Mouse (Mus musculus): ENCODE measurements around the gene Maco1.

The Maco1 gene

DNA sequence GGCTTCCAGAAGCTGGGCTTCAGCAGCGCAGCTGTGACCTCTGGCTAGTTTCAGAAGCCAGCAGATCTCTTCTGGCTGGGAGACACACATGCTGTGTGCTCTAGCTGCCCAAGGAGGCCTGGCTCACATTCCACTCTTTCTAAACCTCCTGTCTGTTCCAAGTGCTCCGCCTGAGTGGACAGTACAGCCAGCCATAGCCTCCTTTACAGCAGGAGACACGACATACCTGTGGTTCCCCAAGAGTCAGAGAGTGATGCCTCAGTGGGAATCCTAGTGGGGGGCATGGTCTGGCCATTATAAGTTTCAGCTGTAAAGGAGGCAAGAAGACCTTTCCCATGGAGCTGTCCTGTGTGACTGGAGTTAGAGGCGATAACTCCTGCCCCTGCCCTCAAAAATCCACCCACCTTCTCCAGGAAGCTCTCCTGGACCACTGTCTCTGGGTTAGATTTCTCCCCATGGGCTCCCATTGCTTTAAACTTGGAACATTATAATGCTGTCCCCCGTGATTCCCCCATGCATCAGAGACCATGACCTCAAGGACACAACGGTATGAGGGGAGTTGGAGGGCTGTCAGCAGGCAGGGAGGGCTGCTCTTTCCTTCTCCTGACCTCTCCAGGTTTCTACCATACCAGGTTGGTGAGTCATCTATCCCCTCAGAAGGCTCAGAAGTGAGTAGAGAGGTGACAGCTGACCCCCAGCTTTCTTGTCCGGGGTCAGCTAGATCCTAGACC lies 83.9 kb downstream of the Maco1 start:
- DNase-seq = no peak

GRCm38 (mm10) chr4:134768226-134768888 lies 84.8 kb downstream of the Maco1 start:
- DNase-seq = no peak

DNA sequence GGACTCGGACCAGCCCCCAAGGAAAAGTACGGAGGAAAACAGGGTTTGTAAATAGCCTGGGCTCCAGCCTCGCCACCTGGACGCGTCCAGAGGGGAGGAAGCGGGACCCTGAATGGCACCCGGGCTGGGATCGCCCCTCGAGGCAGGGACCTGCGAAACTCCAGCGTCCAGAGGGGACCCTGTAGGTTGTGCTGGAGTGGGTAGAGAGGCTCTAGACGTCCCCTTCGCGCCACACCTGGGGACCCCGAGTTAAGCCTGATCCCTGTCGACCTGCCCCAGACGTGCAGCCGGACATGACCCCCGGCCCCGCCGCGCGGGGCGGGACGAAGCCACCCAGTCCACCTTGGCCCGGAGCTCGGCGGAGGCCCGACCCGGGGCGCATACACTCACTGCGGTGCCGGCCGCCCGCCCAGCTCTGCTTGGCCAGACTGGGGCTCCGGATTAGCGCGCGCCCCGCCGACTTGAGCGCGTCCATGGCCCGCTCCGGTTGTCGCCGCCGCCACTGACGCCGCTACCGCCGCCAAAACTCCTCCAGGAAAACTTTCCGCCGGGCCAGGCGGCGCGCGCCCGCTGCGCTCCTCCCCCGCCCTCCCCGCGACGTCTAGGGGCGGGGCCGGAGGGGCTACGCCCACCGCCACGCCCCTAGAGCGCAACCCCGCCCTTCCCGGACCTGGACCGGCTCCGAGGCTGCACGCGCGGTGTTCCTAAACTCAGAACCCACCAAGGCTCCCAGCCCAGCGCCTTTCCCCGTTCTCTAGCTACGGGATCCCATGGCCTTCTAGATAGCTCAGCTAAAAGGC lies 85.5 kb downstream of the Maco1 start, which contains the start of gene Ldlrap1:
Ldlrap1 (minus strand) TSS at position 599 of the 800 bp plus-strand sequence.
- DNase-seq = peak; percentile 89

DNA sequence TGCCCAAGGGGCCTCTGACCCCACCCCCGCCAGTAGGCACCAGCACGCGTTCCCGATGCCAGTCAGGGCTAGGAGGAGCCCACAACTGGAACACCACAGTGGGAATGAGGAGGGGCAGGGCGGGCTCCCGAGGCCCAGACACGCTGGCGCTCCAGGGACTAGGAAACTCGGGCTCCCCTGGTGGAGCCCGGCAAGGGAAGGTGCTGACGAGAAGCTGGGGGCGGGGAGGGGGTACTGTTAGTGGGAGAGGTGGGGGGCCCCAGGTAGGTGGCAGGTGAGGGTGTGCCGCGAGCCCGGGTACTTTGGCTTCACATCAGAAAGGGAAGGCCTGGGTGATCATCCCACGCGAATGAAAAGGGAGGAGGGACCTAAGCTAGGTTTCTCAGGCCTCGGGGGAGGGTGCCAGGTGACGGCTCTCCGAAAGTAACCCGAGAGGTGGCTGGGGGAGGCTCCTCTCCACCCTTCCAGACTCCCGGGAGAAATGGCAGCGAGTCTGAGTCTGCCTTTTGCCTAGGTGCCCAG lies 86.2 kb downstream of the Maco1 start:
- DNase-seq = peak; percentile 54

- DNase-seq = no peak
Measured at GRCm38 (mm10) chr4:134766277-134766676, 86.9 kb downstream of the Maco1 start.

DNA sequence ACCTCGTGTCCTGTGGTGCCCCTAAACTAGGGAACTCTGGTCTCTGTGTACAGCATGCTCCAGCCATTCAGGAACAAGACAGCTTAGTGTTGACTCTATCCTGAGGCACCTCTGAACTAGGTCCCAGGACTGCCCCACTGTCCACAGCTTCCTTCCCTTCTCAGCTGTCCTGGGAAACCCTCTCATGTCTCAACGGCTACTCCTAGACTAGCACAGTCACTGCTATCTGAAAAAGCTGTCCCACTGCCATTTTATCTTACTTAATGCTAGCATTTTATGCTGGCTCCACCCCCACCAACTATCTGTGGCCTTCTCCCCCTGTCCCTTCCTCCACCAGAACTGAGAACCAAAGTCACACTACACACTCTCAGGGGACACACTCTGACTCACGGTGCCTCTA lies 88.8 kb downstream of the Maco1 start:
- DNase-seq = peak; percentile 64

DNA sequence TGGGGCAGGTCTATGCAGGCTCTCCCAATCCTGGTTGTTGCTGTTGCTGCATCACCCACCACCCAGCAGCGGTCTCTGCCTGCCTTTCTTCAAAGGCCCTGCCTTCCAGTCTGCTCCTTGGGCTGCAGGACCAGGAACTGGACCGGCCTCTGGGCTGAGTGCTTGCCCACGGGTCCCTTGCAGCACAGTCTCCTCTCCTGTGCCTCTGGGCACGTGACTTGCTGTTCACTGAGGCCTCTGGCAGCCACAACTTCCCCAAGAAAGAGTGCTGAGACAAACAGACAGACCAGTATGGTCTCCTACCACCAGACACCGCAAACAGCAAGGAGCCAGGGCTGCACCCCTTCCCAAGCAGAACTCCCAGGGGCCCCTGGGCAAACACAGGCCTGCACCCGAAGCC lies 90.8 kb downstream of the Maco1 start:
- DNase-seq = peak; percentile 52

DNA sequence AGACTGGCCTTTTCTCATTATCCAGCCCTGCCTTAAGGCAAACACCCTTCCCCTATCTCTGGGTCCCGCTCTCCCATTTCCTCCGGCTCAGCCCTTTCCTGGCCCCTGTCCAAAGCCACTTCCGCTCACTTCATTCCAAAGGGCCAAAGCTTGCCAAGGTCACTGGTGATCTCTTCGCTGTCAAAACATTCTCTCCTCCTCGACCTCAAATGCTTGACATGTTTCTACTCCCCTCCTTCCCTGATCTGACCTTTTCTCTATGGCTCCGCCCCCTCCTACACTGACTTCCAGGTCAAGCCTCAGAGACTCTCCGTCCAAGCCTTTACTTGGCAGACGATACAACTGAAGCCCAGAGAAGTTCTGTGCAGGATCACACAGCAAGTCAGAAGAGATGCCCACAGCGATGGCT lies 92.3 kb downstream of the Maco1 start:
- DNase-seq = peak; percentile 66

- DNase-seq = peak; percentile 73
Measured at GRCm38 (mm10) chr4:134760281-134760680, 92.9 kb downstream of the Maco1 start.

DNA sequence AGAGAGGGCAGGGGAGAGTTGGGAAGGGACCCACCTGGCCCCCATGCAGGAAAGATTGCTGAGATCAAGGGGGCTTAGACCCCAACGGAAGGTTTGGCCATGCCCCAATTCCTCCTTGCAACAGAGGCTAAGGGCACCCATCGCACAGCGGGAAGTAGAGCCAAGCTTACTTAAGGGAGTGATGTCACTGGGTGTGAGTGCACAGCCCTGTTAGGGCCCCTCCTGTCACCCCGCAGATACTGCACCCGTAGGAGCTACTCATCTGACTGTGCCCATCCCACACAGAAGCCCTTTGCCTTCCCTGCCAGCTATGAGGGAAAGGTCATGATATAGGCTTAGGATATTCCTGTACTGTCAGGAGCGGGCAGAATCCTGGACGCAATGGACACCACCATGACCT lies 93.6 kb downstream of the Maco1 start:
- peak; percentile 83 for DNase-seq

DNA sequence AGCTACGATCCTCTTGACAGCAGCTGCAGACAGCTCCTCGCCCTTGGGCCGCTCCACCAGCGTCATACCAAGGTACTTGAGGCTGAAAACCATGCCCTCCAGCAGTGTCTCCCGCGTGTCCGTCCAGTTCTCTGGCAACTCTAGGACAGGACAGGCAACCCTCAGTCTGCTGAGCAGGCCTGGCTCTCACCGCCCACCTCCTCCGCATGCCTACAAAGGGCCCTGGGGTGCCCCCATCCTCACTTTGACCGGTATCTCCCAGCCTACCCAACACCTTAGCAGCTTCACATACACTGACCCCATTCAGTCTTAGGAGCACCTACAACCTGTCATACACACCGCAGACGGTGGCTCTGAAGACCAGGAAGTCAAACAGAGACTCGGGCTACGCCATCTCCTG lies 94.2 kb downstream of the Maco1 start:
- DNase-seq = no peak

GRCm38 (mm10) chr4:134758367-134758766 lies 94.8 kb downstream of the Maco1 start:
- no peak for DNase-seq

GRCm38 (mm10) chr4:134756953-134757352 lies 96.2 kb downstream of the Maco1 start:
- no peak for DNase-seq

GRCm38 (mm10) chr4:134754941-134755340 lies 98.2 kb downstream of the Maco1 start:
- DNase-seq = no peak

DNA sequence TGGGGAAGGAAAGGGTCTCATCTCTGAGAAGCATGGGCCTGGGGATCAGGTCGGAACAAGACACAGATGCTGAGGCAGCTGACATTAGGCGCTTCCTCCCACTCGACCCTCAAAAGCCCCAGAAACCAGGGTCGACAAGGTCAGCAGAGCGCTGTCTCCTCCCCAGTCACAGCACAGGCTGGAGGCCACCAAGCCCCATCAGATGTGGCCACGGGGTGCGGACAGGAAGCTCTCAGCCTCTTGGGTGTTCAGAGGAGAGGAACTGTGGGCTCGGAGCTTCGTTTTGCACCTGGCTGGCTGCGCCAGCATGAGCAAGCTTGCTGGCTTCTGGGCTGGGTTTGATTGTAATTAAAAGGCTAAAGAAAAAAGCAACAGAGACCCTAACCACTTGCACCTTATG lies 98.8 kb downstream of the Maco1 start:
- no peak for DNase-seq

DNA sequence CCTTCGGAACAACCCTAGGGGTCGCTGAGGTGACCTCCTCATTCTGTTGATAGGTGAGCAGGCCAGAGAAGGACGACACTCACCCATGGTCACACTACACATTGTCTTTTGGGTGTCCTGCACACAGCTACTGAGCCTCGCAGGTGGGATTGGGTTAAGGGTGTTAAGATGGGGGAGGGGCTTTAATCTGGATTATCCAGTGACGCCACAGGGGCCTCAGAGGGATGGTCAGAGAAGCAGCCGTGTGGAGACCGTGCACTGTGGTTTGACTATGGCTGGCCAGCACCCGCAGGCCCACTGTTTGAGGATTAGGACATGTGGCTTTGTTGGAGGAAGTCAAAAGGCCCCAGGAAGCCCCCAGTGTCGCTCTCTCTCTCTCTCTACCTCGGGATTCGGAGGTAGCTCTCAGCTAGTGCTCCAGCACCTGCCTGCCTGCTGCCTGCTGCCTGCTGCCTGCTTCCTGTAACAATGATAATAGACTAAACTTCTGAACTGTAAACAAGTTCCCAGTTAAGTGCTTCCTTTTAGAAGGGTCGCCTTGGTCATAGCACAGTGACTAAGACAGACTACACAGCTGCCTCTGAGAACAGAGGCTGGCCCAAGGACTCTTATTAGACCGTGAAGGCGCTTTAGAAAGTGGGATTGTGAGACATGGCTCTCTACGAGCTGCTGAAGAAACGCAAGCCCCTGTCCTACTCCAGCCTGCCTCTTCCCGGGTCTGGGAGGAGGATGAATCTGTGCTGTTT lies 99.5 kb downstream of the Maco1 start:
- no peak for DNase-seq

- no peak for DNase-seq
Measured at GRCm38 (mm10) chr4:134752911-134753426, 100.2 kb downstream of the Maco1 start.
